ENCODE assay signal across 14 mouse cellular contexts in genomic region chr1:73307194-73307593, GRCm38 (mm10).
DNase-seq lines count a peak whose midpoint lies in the region; ATAC-seq and TF ChIP-seq lines count a peak whose summit lies in the region.
"Had no signal": no experiment of that assay in that cellular context is flagged by ENCODE, and none has a peak within 500 bp of the region (broad histone marks: within the 10 kb centered on the region; RNA-seq: fewer than 3 reads in every experiment).

No protein-coding gene starts in this region.

- no peak for DNase-seq in kidney, adult 8-10 months
- peak; percentile 73 for DNase-seq in embryo, embryonic 10 days (ENCODE audit: low spot score)
- DNase-seq in embryonic facial prominence, embryonic 11.5 days (ENCODE audit: low spot score), result peak; percentile 75
- DNase-seq in limb, embryonic 14.5 days (ENCODE audit: low spot score), result peak; percentile 51
- DNase-seq in cerebellum, postnatal 4 days (ENCODE audit: low spot score in 2 of 2), result no peak
- DNase-seq: adrenal gland, postnatal 36 days; gastrocnemius, postnatal 36 days; right cerebral cortex, postnatal 4 days had no signal

- H3K36me3 ChIP-seq in kidney, embryonic 15.5 days, result no peaks in the 10 kb centered on the region
- H3K36me3 ChIP-seq in embryonic facial prominence, embryonic 11.5 days (replicated peaks; ENCODE audit: control insufficient read depth, insufficient read depth, low read depth, low read length), result no peaks in the 10 kb centered on the region
- H3K36me3 ChIP-seq in limb, embryonic 14.5 days (ENCODE audit: control insufficient read depth, insufficient read depth, low read length), result no peaks in the 10 kb centered on the region
- H3K36me3 ChIP-seq: G1E; liver, embryonic 12.5 days had no signal

- no peak overlapping the region for H3K4me3 ChIP-seq in kidney, embryonic 15.5 days (replicated peaks)
- no peak overlapping the region for H3K4me3 ChIP-seq in embryonic facial prominence, embryonic 11.5 days (ENCODE audit: low read depth, low read length)
- no peak overlapping the region for H3K4me3 ChIP-seq in limb, embryonic 14.5 days (replicated peaks; ENCODE audit: low read length)
- H3K4me3 ChIP-seq: liver, embryonic 12.5 days had no signal

- 9% methylated on average over 3 of the region's 3 CpGs for WGBS in kidney, embryonic 15.5 days
- WGBS in embryonic facial prominence, embryonic 11.5 days, result 11% methylated on average over 3 of the region's 3 CpGs
- 19% methylated on average over 3 of the region's 3 CpGs for WGBS in limb, embryonic 14.5 days

- H3K9me3 ChIP-seq in kidney, embryonic 15.5 days (replicated peaks), result no peaks in the 10 kb centered on the region
- H3K9me3 ChIP-seq in embryonic facial prominence, embryonic 11.5 days (replicated peaks; ENCODE audit: control insufficient read depth, low read length), result no peaks in the 10 kb centered on the region
- H3K9me3 ChIP-seq in limb, embryonic 14.5 days (ENCODE audit: control insufficient read depth, low read length), result no peaks in the 10 kb centered on the region
- H3K9me3 ChIP-seq: G1E; liver, embryonic 12.5 days had no signal

- 0 out of 2 replicates have a peak overlapping the region, but pooled peaks have one; percentile 1 for H3K27ac ChIP-seq in kidney, embryonic 15.5 days
- no peak overlapping the region for H3K27ac ChIP-seq in embryonic facial prominence, embryonic 11.5 days (replicated peaks; ENCODE audit: low read depth, low read length)
- no peak overlapping the region for H3K27ac ChIP-seq in limb, embryonic 14.5 days (replicated peaks; ENCODE audit: low read depth, low read length)
- H3K27ac ChIP-seq: liver, embryonic 12.5 days had no signal

- TF ChIP-seq POLR2A in limb, embryonic 14.5 days (IDR thresholded peaks at IDR 0.05; ENCODE audit: borderline replicate concordance, extremely low read depth, insufficient read depth, insufficient read length), result no peak

- no peak overlapping the region for H3K9ac ChIP-seq in kidney, embryonic 15.5 days
- H3K9ac ChIP-seq in embryonic facial prominence, embryonic 11.5 days (replicated peaks; ENCODE audit: low read length), result no peak overlapping the region
- no peak overlapping the region for H3K9ac ChIP-seq in limb, embryonic 14.5 days (ENCODE audit: low read depth, low read length, severe bottlenecking)
- H3K9ac ChIP-seq: liver, embryonic 12.5 days had no signal

- H3K4me1 ChIP-seq in kidney, embryonic 15.5 days, result peaks cover 13% of the 10 kb centered on the region
- H3K4me1 ChIP-seq in embryonic facial prominence, embryonic 11.5 days (ENCODE audit: control insufficient read depth, insufficient read depth, low read length), result no peaks in the 10 kb centered on the region
- H3K4me1 ChIP-seq in limb, embryonic 14.5 days (ENCODE audit: control insufficient read depth, insufficient read depth, low read length), result peaks cover 5% of the 10 kb centered on the region
- H3K4me1 ChIP-seq: liver, embryonic 12.5 days had no signal

- ATAC-seq in kidney, embryonic 15.5 days (replicated peaks; ENCODE audit: low FRiP score), result peak; percentile 67; the same call in 1 of the 2 replicates
- peak; percentile 72 for ATAC-seq in embryonic facial prominence, embryonic 11.5 days (replicated peaks; ENCODE audit: insufficient number of reproducible peaks, low FRiP score, low TSS enrichment, low read depth)
- no peak for ATAC-seq in limb, embryonic 14.5 days (ENCODE audit: low FRiP score, low read depth)
- no peak for ATAC-seq in megakaryocyte, adult 5-6 weeks (ENCODE audit: poor library complexity, severe bottlenecking)
- ATAC-seq: forebrain, embryonic 16.5 days; liver, embryonic 12.5 days had no signal

- H3K4me2 ChIP-seq in kidney, embryonic 15.5 days, result no peak overlapping the region
- no peak overlapping the region for H3K4me2 ChIP-seq in embryonic facial prominence, embryonic 11.5 days (ENCODE audit: low read depth, low read length)
- H3K4me2 ChIP-seq in limb, embryonic 14.5 days (replicated peaks; ENCODE audit: low read depth, low read length, severe bottlenecking), result no peak overlapping the region
- H3K4me2 ChIP-seq: liver, embryonic 12.5 days; midbrain, embryonic 11.5 days had no signal

- no peaks in the 10 kb centered on the region for H3K27me3 ChIP-seq in kidney, embryonic 15.5 days
- H3K27me3 ChIP-seq in embryonic facial prominence, embryonic 11.5 days (ENCODE audit: control insufficient read depth, insufficient read depth, low read length), result no peaks in the 10 kb centered on the region
- H3K27me3 ChIP-seq in limb, embryonic 14.5 days (ENCODE audit: control insufficient read depth, insufficient read depth, low read length), result no peaks in the 10 kb centered on the region
- H3K27me3 ChIP-seq: liver, embryonic 12.5 days had no signal

Comparison
In these comparisons a context has a peak if more than half of its experiments do, and no peak if none do; other contexts are left out.
1. ATAC-seq: peak in kidney, embryonic 15.5 days (single experiment) and embryonic facial prominence, embryonic 11.5 days (single experiment); none in limb, embryonic 14.5 days (single experiment) and megakaryocyte, adult 5-6 weeks (single experiment).
2. DNase-seq: peak in embryo, embryonic 10 days (single experiment), embryonic facial prominence, embryonic 11.5 days (single experiment) and limb, embryonic 14.5 days (single experiment); none in kidney, adult 8-10 months (0 of 2) and cerebellum, postnatal 4 days (0 of 2).